Mouse (Mus musculus): Measurements from ENCODE around the gene Cdk2ap2.
A peak's percentile ranks its signal among the peaks of the same experiment; 100 is the strongest.

DNA sequence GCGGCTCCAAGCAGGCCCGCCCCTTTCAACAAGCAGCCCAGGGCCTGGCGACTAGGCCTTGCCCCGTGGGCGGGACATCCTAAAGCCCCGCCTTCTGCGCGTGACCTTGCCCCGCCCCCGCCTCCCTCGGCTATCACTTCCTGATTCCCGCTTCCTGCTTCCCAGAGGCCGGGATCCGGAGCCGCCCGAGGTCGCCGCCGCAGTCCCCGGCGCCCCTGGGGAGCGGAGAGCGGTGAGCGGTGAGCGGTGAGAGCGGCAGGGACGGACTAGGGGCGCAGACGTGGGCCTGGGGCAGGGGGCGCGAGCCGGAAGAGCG lies 51.5 kb downstream of the Cdk2ap2 start, which contains the start of gene Coro1b:
- TF ChIP-seq CTCF (IDR thresholded peaks at IDR 0.05; ENCODE audit: low read depth) (no peak), EP300 (optimal IDR thresholded peaks at IDR 0.05) (peak; percentile 72)
